Mouse (Mus musculus): ENCODE data around the gene Gpatch4. TPM values are rescaled to one million over a fixed set of nuclear protein-coding genes. Genes with fewer than 3 reads are reported as not detected.
A peak's percentile ranks its signal among the peaks of the same experiment; 100 is the strongest.

Gpatch4 gene
- total RNA-seq (2021), result 1 to 10 TPM; 7.2 to 8.4 TPM

DNA sequence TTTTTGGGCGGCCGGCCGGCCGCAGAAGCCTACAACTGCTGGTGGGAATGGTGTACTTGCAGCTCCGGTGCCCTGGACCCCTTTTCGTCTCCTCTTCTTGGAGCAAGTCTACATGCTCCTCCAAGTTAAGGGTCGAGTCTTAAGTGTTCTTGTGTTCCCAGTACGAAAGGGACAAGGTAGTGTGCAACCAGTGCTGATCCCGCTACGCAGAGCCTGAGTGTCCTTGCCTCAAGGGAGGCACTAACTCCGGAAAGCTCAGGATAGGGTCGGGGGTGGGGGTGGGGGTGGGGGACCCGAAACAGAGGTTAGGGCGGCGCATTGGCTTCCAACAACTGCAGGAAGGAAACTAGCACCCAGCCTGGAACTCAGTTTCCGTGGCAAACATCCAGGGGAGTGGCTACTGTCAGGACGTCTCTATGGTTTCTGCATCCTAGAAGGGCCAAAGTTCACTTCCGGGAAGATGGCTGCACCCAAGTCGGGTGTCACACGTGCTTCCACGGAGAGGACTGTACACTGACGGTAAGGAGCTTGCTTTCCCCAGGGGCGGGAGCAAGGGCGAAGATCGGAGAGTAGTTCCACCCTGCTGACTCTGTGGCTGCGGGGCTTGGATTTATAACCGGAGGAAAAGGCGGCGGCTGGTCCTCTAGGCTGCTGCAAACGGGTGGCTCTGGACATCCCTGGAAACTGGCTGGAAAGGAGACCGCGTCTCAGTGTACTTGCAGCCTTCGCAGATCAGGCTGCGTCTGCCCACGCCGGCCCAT, at the start of gene Gpatch4:
TSS of gene Gpatch4 (plus strand) at position 448 of the 761 bp plus-strand sequence.
- peak; percentile 93 to 95 for DNase-seq
- intact Hi-C loops (cut with DNase I), result no loop called here

DNA sequence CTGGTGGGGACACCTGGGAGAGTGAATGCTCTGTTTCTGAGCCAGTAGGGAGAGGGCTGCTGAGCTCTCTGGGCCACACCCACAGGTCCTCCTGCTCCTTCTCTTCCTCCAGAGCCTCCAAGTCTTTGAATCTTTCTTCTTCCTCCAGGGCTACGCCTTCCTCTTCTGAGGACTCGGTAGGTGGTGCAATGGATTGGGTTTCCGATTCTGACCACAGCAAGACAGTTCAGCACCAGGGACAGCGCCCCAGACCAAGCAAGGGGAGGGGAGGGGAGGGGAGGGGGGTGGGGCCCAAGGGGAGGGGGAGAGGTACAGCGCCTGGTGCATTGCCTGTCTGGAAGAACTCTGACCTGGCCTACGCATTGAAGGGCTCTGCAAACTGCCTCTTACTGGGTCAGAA, 49.5 kb upstream of the Gpatch4 start:
- peak; percentile 33 to 71 for DNase-seq
- intact Hi-C loops (cut with DNase I), result no loop called here

DNA sequence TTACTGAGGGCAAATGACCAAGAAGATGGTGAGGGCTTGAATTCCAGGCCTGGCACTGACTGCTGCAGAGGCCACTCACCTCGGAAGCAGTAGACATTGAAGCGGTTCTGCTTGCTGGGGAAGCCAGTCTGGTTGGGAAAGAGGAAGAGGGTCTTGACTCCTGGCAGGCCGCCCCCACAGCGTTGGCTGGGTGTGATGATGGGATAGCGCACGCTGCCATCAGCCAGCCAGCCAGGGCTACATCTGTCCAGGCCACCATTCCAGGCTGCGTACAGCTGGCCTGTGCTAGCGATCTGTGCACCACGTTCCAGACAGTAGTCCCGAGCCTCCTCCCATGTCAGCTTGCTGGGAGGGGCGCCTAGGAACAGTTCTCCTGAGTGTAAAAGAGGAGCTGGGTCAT, 47.6 kb upstream of the Gpatch4 start:
- DNase-seq, result no peak
- intact Hi-C loops (cut with DNase I), result loop anchor here (5.0 kb wide), 1 partner anchor 33 kb away; no protein-coding TSS in a partner anchor

DNA sequence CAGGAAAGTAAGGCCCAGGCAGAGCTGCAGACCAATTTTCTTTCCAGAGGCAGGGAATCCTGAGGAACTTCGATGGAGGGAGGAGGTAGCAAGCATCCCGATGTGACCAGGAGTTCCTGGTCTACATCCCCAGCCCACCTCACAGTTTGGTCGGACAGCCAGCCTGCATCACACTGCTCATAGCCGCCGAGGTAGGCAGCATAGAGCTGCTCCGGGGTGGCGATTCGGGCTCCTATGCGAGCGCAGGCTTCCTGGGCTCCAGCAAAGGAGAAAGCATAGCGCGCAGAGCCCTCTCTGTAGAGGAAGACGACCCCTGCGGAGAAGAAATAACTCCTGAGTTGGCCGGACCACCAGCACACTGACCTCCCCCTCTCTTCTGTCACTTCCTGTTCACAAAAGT, 46.5 kb upstream of the Gpatch4 start:
- intact Hi-C loops (cut with DNase I), result loop anchor here (5.0 kb wide), 1 partner anchor 34 kb away; no protein-coding TSS in a partner anchor
- no peak for DNase-seq

DNA sequence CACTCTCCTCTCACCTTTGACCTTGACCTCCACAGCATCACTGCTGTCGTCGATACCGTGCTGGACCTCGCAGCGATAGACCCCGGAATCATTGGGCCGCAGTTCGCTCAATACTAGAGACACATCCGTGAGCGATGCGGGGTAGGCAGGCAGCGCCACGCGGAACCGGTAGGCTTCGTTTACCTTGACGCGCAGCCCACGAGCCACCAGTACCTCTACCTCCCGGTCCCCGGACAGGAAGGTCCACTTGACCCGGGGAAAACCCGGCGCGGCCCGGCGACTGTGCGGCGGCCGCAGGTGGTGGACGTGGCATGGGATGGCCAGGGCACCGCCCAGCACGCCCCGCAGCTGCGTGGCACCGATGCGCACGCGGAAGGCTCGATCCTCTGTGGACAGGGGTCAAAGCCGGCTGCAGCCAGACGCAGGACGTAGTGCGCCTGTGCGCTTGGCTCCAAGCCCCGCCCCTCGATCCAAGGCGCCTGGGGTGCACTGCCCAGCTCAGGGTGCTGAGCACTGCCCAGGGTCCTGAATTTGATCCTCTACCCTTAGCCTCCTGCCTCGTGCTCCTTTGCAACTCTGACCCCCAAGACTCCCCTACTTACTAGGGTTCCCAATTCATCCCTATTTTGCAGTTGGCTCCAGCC, 45.8 kb upstream of the Gpatch4 start:
- intact Hi-C loops (cut with DNase I), result loop anchor here (5.0 kb wide), 1 partner anchor 35 kb away; no protein-coding TSS in a partner anchor

DNA sequence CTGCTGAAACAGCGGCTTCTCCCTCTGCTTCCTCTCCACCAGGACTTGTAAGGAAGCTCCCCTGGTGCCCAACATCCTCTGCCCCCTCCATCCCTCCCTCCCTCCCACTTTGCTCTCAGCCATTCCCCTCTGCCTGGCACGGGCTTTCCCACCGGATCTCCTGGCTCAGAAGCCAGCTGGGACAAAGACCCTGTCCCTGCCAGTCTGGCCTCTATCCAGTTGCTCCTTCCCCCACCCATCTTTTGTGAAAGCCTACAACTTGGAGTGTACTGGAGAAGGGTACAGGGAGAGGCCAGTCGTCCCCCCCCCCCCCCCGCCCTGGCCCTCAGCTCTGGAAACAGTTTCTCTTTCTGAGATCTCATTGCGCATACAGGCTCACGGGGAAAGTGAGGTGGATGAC, 44.2 kb upstream of the Gpatch4 start:
- intact Hi-C loops (cut with DNase I), result loop anchor here (5.0 kb wide), 1 partner anchor 36 kb away; no protein-coding TSS in a partner anchor
- DNase-seq, result no peak

More for the DNA sequence above, 45.8 kb upstream of the Gpatch4 start:
- peak in 1 of 2 experiments; percentile 44 for DNase-seq

DNA sequence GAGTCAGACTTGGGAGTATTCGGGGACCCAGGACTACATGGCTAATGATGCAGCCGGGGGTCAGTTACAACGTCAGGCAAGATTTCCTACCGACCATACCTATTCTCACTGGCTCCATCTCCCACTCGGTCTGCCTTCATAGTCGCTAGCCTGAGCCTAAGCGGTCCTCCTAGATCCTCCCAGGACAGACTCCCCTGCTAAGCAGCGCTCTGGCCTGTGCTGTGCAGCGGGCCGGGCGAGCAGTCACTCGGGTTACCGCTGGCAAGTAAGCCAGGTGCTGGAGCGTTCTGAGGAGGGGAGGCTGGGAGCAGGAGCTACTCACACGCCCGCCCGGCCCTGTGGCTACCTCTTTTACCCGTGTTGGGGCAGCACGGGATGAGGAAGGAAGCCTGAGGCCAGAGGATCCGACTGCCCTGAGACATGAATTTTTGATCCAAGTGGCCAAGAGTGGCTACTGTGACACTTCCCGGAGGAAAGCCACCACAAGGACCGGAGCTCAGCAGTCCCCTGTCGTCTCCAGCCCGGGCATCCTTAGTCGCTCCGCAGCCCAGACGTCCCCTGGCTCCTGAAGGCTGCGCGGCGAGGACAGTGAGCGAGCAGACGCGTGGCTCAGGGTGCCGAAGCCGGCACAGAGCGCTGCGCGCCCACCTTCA, 43.5 kb upstream of the Gpatch4 start:
- DNase-seq, result no peak
- intact Hi-C loops (cut with DNase I), result loop anchor here (5.0 kb wide), 1 partner anchor 37 kb away; no protein-coding TSS in a partner anchor

DNA sequence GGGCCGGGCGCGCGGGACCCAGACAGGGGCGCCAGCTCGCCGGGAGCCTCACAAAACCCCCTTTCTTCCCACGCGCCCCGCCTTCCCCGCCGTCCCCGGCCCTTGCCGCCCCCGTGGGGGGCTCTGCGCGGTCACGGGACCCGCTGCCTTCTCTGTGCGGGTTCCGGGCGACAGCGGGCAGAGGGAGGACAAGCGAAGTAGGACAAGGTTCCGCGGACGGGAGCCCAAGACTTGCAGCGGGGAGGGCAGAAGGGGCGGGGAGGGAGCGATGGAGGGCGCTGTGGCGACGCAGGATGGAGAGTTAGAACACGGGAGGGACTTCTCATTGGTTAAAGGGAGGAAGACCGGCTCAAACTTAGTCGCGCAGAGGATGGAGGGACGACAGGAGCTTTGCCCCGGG, 42.7 kb upstream of the Gpatch4 start, which contains the start of gene Bcan:
TSS of gene Bcan (minus strand) at position 50 of the 400 bp plus-strand sequence.
- intact Hi-C loops (cut with DNase I), result loop anchor here (2.0 kb wide), 1 partner anchor 57 kb away; no protein-coding TSS in a partner anchor
- no peak for DNase-seq

DNA sequence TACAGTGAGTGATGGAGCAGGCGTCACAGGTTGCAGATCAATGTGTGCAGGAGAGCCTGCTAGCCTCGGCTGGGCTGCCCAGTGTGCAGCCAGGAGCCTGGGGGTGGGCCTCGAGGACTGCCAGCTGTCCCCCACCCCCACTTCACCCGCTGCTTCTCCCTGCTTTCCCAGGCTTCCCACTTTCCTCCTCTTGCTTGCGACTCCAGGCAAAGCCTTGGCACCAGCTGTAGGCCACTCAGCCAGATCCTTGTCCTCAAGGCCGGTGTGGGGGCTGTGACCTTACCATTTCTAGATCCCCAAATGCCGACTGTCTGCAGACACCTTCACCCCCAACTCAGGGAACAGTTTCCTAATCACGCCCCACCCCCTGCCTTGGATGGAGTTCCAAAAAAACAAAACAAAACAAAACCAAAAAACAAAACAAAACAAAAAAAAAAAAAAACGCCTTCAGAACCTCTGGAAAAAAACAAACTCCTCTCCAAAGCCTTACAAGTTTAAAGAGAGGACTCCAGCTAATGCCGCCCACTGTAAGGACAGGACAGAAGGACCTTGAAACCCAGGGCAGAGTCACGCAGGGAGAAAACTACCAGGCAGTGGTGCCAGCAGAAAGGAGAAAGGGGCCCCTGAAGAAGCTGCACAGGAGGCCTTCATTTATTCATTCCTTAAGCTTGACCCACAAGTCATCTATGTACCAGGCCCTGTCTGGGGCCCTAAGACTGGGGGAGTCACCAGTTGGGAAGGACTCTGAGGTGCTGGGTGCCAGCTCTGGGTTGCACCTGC, 41.9 kb upstream of the Gpatch4 start:
- intact Hi-C loops (cut with DNase I), result loop anchor here (2.0 kb wide), 1 partner anchor 58 kb away; no protein-coding TSS in a partner anchor
- DNase-seq, result no peak

DNA sequence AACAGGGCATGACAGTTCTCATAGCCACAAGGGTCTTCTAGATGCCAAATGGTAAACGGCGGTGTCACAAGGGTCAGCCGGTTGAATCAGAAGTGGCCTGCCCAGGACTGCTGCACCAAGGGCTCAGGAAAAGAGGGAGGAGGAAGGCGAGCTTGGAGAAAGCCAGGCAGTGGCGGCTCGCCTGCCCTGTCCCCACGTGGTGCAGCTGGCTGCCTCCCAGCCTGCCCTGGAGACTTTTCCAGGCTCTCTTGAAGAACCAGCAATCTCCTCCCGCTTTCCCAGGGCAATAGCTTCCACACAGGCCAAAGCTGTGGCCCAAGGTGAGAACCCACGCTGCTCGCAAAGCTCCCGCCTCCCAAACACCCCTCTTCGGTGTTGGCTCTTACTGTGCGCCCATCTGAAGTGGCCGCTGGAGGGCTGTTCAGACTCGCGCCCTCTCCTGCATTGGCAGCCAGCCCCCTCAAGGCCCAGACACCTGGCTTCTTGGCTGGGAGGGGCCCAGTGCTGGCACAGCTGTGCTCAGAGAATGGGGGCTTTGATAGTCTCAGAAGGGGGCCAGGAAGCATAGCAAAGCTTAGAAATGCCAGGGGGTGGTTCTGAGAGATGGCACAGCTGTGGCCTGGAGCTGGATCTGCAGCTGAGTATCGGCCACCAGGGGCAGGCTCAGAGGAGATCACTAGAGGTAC, 40.5 kb upstream of the Gpatch4 start:
- intact Hi-C loops (cut with DNase I), result no loop called here
- DNase-seq, result peak in 1 of 2 experiments; percentile 29

DNA sequence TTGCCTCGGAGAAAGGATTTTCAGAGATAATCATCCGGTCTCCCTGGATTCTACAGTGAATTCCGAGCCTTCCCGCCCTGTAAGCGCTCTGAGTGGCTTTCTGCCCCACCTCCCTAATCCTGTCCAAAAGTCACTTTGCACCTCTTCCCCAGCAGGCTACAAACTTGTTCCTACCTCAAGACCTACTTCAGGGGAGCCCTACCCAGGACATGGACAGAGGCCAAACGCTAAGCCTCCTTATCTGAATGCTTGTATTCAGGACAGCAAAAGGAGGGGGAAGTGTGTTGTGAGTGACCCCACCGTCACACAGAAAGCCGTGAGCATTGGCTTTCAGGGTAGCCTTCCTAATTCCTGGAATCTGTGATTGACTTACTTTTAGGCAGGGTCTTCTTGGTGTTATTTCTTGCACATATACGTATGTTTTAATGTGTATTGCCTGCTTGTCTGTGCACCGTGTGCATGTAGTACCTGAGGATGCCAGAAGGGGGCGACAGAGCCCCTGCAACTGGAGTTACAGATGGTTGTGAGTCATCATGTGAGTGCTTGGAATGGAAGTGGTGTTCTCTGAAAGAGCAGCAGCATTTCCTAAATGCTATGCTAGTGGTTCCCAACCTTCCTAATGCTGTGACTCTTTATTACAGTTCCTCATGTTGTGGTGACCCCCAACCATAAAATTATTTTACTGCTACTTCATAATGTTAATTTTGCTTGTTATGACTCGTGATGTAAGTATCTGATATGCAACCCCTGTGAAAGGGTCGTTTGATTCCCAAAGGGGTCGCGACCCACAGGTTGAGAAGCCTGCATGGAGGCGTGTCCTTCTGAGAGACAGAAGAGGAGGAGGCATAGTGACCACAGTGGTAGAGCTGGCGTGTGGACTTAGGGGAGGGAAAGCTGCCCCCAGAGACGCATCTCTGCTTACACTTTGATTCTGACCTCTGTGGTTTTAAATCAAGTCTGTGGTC, 36.8 kb upstream of the Gpatch4 start:
- no peak for DNase-seq
- intact Hi-C loops (cut with DNase I), result no loop called here

DNA sequence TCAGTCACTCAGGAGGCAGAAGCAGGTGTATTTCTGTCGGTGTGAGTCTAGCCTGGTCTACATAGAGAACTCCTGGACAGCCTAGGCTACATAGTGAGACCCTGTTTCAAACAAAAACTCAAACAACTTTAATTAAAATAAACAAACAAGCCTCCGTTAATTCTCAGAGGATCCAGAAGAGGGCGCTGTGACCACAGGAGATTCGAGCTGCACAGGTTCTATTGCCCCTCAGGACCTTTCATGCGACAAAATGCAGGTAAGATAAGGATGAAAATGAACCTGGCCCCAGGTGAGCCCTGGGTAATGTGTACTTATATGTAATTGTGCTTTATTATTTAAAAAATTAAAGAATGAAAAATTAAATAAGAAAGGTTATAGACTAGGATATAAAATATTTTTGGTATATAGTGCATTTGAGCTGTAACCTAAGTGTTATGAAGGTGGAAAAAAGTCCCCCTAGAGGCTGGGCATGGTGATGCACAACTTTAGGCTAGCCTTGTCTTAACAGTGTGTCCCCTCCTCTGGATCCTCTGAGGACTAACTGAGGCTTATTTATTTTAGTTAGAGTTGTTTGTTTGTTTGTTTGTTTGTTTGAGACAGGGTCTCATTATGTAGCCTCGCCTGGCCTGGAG, 32.2 kb upstream of the Gpatch4 start:
- intact Hi-C loops (cut with DNase I), result loop anchor here (1.0 kb wide), 1 partner anchor 61 kb away; no protein-coding TSS in a partner anchor
- peak in 1 of 2 experiments; percentile 57 for DNase-seq

DNA sequence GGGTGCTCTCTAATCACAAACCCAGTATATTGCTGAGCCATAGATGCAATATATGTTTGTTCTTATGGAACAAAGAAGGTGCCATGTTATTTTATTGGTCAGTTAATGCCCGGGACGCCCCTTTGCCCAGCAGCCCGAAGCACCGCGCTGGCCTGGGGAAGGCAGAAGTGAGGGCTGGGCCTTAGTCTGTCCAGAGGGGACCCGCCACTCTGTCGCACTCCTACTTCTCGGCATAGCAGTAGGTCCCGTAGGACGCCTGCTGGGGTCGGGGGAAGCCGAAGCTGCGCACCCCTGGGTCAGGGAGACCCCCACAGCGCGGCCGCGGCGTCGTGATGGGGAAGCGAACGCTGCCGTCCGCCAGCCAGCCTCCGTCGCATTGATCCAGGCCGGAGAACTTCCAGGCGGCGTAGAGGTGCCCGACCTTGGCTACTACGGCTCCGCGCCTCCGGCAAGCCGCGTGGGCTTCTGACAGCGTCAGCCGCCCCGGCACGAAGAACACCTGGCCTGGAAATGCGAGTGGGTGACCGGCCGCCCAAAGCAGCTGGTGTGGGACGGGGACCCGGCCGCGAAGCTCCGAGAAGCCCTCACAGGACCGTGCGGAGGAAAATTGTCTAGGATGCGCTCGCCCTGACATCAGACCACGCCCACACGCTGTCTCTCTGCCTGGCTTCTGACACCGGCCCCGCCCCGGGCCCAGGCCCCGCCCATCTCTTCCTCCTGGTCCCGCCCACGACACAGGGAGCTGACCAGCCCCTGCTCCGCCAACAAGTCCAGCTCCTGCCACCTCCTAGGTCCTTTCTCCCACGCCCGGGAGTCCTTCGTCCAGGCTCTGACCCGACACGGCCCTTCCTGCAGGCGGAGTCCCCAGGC, 20.4 kb upstream of the Gpatch4 start:
- DNase-seq, result peak; percentile 87 to 90
- intact Hi-C loops (cut with DNase I), result no loop called here

DNA sequence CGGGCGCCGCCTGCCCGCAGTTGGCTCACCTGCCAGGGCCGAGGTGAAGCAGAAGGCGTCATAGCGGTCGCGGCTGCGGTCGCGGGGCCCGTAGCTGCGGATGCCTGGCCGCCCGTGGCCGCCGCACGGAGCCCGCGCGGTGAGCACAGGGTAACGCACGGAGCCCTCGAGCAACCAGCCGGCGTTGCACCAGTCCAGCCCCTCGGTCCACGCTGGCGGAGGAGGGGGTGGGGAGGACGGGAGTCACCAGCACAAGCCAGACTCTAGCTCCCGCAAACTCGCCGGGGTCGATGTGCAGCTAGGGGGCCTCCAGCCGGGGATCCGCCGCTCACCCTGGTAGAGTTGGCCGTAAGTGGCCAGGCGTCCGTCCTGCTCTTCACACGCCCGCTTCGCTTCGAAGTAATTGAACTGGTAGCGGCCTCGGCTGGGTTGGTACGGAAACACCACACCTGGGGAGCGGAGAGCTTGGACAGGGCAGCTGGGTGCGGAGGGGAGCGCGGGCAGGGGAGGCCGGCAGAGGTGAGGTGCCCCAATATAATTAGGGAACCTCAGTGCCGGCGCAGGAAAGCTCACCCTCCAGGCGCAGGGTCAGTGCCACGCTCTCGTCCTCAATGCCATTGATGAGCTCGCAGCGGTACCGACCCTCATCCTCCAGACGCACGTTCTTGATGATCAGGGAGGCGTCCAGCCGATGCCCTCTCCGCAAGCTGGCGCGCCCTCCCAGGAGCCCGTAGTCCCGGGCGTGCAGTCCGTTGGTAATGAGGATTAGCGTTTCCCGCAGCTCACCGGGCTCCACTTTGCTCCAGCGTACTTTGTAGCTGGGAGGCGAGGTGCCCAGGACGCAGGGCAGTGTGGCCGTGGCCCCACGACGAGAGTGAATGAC, 19.5 kb upstream of the Gpatch4 start:
- intact Hi-C loops (cut with DNase I), result no loop called here
- no peak for DNase-seq

DNA sequence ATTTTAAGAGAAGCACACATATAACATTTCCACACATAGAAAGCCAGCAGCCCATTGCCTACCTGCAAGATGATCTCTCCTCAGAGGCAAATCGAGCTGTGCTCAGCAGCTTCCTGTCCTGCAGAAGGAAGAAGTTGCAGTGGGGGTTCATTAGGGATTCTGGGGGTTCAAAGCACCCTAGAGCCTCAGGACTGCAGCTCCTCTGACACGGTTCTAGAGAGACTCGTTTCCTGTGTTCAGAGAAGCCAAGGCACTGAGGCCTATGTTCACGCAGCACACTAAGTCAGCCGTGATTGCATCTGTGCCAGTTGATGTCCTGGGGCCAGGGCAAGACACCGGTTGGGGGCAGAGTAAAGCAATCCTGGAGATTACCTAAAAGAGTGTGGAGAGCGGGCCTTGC, 16.1 kb upstream of the Gpatch4 start:
- intact Hi-C loops (cut with DNase I), result no loop called here
- DNase-seq, result no peak
